Mouse (Mus musculus) stomach, embryonic 16.5 days (tissue): ENCODE data around the gene Rhof. TPM values are rescaled to one million over a fixed set of nuclear protein-coding genes. Genes with fewer than 3 reads are reported as not detected.

Source experiments
- ATAC-seq: fragments of 200-750 bp; cut with Nextera tagmentation; 2 replicates; pipeline ENCODE4 v1.8.0; 2017; ENCODE audit warnings: moderate number of reproducible peaks, moderate TSS enrichment; ENCODE audit not compliant: insufficient read depth, low FRiP score
- H3K27ac ChIP-seq: fragments of 300-500 bp; sonication (generic); 2 replicates; pipeline ENCODE4 v1.5.1; 2014; ENCODE audit warnings: low read length
- H3K27me3 ChIP-seq: fragments of 300-500 bp; sonication (generic); 2 replicates; pipeline ENCODE4 v1.6.1; 2014; ENCODE audit warnings: low read length, control low read depth, mixed read lengths; ENCODE audit not compliant: control insufficient read depth, insufficient read depth
- H3K36me3 ChIP-seq: fragments of 300-500 bp; sonication (generic); 2 replicates; pipeline ENCODE4 v1.6.1; 2014; ENCODE audit warnings: low read length; ENCODE audit not compliant: control insufficient read depth, insufficient read depth
- H3K4me1 ChIP-seq: fragments of 300-500 bp; sonication (generic); 2 replicates; pipeline ENCODE4 v1.6.1; 2014; ENCODE audit warnings: low read length, control low read depth, mixed read lengths; ENCODE audit not compliant: control insufficient read depth, insufficient read depth
- H3K4me2 ChIP-seq: fragments of 300-500 bp; sonication (generic); 2 replicates; pipeline ENCODE4 v1.6.1; 2014; ENCODE audit warnings: low read depth, low read length, mixed read lengths
- H3K4me3 ChIP-seq: fragments of 300-500 bp; sonication (generic); replicated peaks from 2 replicates; pipeline ENCODE4 v1.5.1; 2014; ENCODE audit warnings: mild to moderate bottlenecking, low read length
- H3K9ac ChIP-seq: fragments of 300-500 bp; sonication (generic); 2 replicates; pipeline ENCODE4 v1.6.1; 2014; ENCODE audit warnings: low read length
- H3K9me3 ChIP-seq: fragments of 300-500 bp; sonication (generic); replicated peaks from 2 replicates; pipeline ENCODE4 v1.6.1; 2016; ENCODE audit warnings: low read length, control low read depth; ENCODE audit not compliant: control insufficient read depth
- WGBS: fragments of 180-500 bp; shearing (Covaris S2); extraction: QIAGEN DNeasy Blood & Tissue Kit; methylation state at CpG from one replicate; pipeline ENCODE4 v1.1.7; 2014; 5-methylcytosine and 5-hydroxymethylcytosine counted together
- polyA plus RNA-seq: library from polyadenylated mRNA; unstranded; fragments of >200 nt; fragmentation: Nextera tagmentation; extraction: Ambion mirVana; gene quantifications from 2 replicates; pipeline ENCODE4 v1.2.1, GENCODE M21; 2015

Rhof gene
- polyA plus RNA-seq, 1 experiment from 2014 or later: 2.6 TPM

GRCm38 (mm10) chr5:123104769-123105168 lies 27.7 kb downstream of the Rhof start:
- Histone ChIP-seq H3K27ac (no peak overlapping the region), H3K4me1 (peaks cover 14% of the 10 kb centered on the region), H3K9ac (no peak overlapping the region), H3K27me3 (no peaks in the 10 kb centered on the region), H3K4me2 (no peak overlapping the region), H3K9me3 (no peaks in the 10 kb centered on the region), H3K4me3 (no peak overlapping the region), H3K36me3 (no peaks in the 10 kb centered on the region)
- 77% methylated on average over 6 of the region's 6 CpGs for WGBS
- no peak for ATAC-seq

GRCm38 (mm10) chr5:123103556-123103955 lies 28.9 kb downstream of the Rhof start:
- Histone ChIP-seq H3K4me2 (no peak overlapping the region), H3K36me3 (no peaks in the 10 kb centered on the region), H3K27ac (no peak overlapping the region; the same call in 1 of the 2 replicates), H3K4me3 (no peak overlapping the region), H3K9ac (no peak overlapping the region), H3K9me3 (no peaks in the 10 kb centered on the region), H3K27me3 (no peaks in the 10 kb centered on the region), H3K4me1 (peaks cover 7% of the 10 kb centered on the region; the same call in 1 of the 2 replicates)
- WGBS: 48% methylated on average over 8 of the region's 8 CpGs
- ATAC-seq: no peak

GRCm38 (mm10) chr5:123102376-123102775 lies 30.1 kb downstream of the Rhof start:
- Histone ChIP-seq H3K4me2 (no peak overlapping the region), H3K27me3 (no peaks in the 10 kb centered on the region), H3K9me3 (no peaks in the 10 kb centered on the region), H3K4me1 (peaks cover 7% of the 10 kb centered on the region; the same call in 1 of the 2 replicates), H3K9ac (no peak overlapping the region), H3K36me3 (no peaks in the 10 kb centered on the region), H3K4me3 (no peak overlapping the region), H3K27ac (no peak overlapping the region)
- 46% methylated on average over 7 of the region's 7 CpGs for WGBS
- ATAC-seq: no peak

DNA sequence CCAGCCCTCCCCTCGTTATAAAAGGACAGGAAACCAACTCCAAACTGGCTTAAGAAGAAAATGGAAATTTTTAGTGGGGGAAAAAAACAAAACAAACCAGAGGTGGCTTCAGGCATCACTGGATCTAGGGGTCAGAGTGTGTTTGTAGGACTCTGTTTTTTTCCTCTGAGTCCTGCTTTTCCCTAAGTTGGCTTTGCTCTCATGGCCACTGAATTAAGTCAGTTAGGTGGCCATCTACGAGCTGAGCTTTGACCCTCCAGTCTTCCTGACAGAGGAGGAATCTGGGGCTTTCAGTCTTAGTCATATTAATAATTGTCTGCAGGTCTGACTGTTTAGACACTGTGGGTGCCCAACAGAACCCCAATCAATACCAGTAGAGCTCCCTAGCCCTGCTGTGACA lies 34.0 kb downstream of the Rhof start:
- ATAC-seq: no peak

DNA sequence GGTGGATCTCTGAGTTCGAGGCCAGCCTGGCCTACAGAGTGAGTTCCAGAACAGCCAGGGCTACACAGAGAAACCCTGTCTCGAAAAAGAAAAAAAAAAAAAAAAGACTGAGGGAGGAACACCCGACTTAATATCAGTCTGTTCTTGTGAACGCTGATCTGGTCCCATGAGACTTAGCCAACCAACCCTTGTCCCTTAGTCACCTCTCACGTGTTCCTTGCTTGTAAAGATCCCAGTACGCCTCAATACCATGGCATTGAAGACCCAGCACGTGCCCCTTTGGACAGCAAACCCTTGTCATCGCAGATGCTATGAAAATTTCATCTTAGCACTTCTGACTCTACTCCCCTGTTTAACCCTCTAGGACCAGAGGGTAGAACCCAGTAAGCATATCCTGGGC lies 36.2 kb downstream of the Rhof start:
- Histone ChIP-seq H3K4me3 (no peak overlapping the region), H3K4me2 (no peak overlapping the region), H3K4me1 (peaks cover 3% of the 10 kb centered on the region; the same call in 1 of the 2 replicates), H3K9me3 (no peaks in the 10 kb centered on the region), H3K27ac (no peak overlapping the region), H3K36me3 (no peaks in the 10 kb centered on the region), H3K9ac (no peak overlapping the region), H3K27me3 (no peaks in the 10 kb centered on the region)
- no peak for ATAC-seq
- 90% methylated on average over 8 of the region's 8 CpGs for WGBS

More for the DNA sequence above, 34.0 kb downstream of the Rhof start:
- Histone ChIP-seq H3K36me3 (no peaks in the 10 kb centered on the region), H3K4me3 (no peak overlapping the region), H3K9ac (no peak overlapping the region), H3K27ac (no peak overlapping the region), H3K4me2 (no peak overlapping the region), H3K4me1 (peaks cover 10% of the 10 kb centered on the region; the same call in 1 of the 2 replicates), H3K9me3 (no peaks in the 10 kb centered on the region), H3K27me3 (no peaks in the 10 kb centered on the region)
- WGBS: 86% methylated on average over 2 of the region's 2 CpGs

DNA sequence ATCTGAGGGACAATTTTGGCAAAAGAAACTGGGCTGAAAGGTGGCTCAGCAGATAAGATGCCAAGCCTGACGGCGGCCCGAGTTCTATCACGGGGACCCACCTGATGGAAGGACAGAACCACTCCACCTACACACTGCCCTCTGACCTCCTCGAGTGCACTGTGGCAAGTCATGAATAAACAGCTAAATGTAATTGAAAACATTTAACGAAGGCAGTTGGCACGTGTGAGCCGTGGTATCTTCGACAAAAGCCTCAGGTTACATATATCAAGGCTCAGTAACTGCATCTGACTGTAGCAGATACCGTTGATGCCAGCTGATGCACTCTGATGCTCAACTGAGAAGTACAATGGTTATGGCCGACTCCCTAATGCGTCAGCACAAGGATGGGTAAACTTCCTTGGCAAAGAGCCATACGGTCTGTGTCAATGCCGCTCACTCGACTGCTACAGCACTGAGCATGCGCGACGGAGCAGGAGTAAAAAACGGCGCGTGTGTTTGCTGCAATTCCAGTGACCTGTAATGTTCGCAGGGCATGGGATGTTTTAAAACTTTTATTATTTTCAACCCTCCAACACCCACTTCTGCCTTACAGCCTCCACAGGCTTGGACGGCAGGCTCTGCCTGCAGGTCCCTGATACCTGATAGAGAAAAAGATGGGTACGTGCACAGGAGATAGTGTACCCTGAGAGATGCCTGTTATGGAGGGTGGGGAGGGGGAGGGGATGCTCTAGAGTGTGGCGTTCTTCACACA lies 38.1 kb downstream of the Rhof start:
- 76% methylated on average over 25 of the region's 25 CpGs for WGBS

DNA sequence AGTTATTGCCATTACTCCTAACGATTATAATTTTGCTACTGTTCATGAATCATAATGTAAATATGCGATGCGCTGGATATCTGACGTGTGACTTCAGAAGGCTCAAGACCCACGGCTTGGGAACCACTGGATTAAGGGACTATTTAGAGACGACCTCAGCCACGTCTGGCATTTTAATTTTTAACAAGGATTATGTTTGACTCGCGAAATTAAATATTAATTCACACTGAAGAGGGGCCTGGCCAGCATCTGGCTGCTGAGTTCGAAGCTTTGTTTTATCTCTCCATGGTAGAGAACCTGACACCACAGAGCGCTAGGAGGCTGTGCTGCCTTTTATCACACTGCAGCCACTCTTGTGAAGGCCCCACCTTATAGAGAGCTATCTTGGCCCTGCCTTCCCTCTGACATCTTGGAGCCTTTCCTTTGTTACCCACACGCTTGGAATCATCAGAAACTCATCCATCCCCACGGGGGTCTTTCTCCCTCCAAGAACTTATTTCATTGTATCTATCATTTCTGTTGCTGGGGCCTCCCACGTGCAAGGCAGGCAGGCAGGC lies 39.3 kb downstream of the Rhof start:
- WGBS: 66% methylated on average over 14 of the region's 14 CpGs

More for the DNA sequence above, 38.1 kb downstream of the Rhof start:
- no peak overlapping the region for H3K9ac ChIP-seq
- no peak overlapping the region for H3K4me3 ChIP-seq
- no peaks in the 10 kb centered on the region for H3K9me3 ChIP-seq
- H3K4me1 ChIP-seq: peaks cover 3% of the 10 kb centered on the region; the same call in 1 of the 2 replicates
- H3K27ac ChIP-seq: no peak overlapping the region
- no peaks in the 10 kb centered on the region for H3K36me3 ChIP-seq
- no peak overlapping the region for H3K4me2 ChIP-seq
- ATAC-seq: 0 out of 2 replicates have a peak, but pooled peaks have one; percentile 41
- H3K27me3 ChIP-seq: no peaks in the 10 kb centered on the region

DNA sequence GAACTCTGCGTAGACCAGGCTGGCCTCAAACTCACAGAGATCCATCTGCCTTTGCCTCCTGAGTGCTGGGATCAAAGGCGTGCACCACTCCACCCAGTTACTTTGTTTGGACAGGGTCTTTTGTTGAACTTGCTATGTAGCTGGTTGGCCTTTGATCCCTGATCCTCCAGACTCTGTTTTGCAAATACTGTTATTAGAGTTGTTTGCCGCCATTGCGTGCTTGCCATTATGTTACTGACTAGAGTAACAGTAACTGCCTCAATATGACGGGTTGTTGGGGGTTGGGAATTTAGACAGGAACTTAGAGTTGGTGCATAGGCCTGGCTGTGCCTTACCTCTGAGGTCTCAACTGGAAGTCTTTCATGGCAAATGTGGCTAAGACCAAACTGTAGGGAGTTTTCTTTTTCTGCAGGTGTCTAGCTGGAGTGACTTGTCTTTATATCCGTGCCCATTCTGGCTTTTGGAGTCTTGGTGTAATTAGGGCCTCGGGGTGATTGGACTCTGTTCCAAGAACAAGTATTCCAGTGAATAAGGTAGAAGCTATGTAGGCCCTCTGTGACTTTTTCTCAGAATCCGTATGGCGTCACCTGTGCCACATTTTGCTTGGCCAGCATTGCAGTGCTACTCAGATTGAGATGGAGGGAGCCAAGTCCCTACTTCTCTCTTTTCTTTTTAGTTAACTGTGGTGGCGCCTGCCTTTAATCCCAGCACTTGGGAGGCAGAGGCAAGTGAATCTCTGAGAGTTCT lies 41.8 kb downstream of the Rhof start:
- WGBS: 84% methylated on average over 10 of the region's 10 CpGs
- H3K4me2 ChIP-seq: no peak overlapping the region
- no peak overlapping the region for H3K4me3 ChIP-seq
- no peak overlapping the region for H3K27ac ChIP-seq
- no peaks in the 10 kb centered on the region for H3K9me3 ChIP-seq
- ATAC-seq: no peak
- no peaks in the 10 kb centered on the region for H3K27me3 ChIP-seq
- peaks cover 3% of the 10 kb centered on the region; the same call in 1 of the 2 replicates for H3K4me1 ChIP-seq
- no peak overlapping the region for H3K9ac ChIP-seq
- H3K36me3 ChIP-seq: no peaks in the 10 kb centered on the region

More for the DNA sequence above, 39.3 kb downstream of the Rhof start:
- Histone ChIP-seq H3K9me3 (no peaks in the 10 kb centered on the region), H3K27ac (no peak overlapping the region), H3K27me3 (no peaks in the 10 kb centered on the region), H3K4me2 (no peak overlapping the region), H3K36me3 (no peaks in the 10 kb centered on the region), H3K4me1 (peaks cover 3% of the 10 kb centered on the region; the same call in 1 of the 2 replicates), H3K4me3 (no peak overlapping the region), H3K9ac (no peak overlapping the region)
- ATAC-seq: no peak

DNA sequence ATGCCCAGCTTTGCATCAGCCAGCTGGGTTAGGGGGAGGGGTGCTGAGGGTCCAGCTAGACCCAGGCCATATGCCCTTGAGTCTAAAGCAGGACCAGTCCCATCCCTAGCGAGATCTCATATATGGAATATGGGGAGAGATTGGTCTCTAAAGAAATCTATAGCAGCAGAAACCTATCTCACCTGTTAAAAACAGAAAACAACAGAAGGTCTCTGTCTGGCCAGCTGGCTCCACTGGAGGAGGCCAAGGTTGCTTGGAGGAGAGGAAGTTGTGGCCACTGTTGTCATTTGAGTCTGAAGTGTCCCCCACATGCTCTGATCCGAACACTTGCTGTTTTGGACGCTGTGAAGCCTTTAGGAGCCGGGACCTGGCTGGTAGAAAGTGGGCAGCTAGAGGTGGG lies 43.7 kb downstream of the Rhof start:
- WGBS: 89% methylated on average over 4 of the region's 4 CpGs
- Histone ChIP-seq H3K4me3 (no peak overlapping the region), H3K36me3 (no peaks in the 10 kb centered on the region), H3K4me1 (no peaks in the 10 kb centered on the region), H3K27me3 (no peaks in the 10 kb centered on the region), H3K27ac (no peak overlapping the region), H3K9ac (no peak overlapping the region), H3K9me3 (no peaks in the 10 kb centered on the region), H3K4me2 (no peak overlapping the region)
- no peak for ATAC-seq
